Mouse (Mus musculus) embryonic fibroblast, embryonic 13.5 days (primary cell): ENCODE measurements around the gene Ugt2a2.

Experiments
- CTCF ChIP-seq: IDR thresholded peaks from 2 replicates; pipeline ENCODE4 v1.5.1; 2011; ENCODE audit warnings: mild to moderate bottlenecking, control low read depth, low read length, moderate library complexity, borderline replicate concordance; ENCODE audit not compliant: insufficient read depth
- POLR2A ChIP-seq: IDR thresholded peaks from 2 replicates; pipeline ENCODE4 v1.6.1; 2011; ENCODE audit warnings: low read depth, mild to moderate bottlenecking, control low read depth, low read length, moderate library complexity

- TF ChIP-seq CTCF (no peak), POLR2A (no peak)
Observed at GRCm38 (mm10) chr5:87499341-87499740, 17.3 kb upstream of the Ugt2a2 start.
